Mouse (Mus musculus) splenic B cell, adult 2 months (primary cell): ENCODE measurements around the gene Olfr643.
"Not testable (repeated sequence)": the region's sequence is repeated elsewhere in the genome, so short reads cannot be mapped to it uniquely, and the experiment has no call there.

ENCODE experiments used
- DNase-seq: peaks from one replicate; pipeline ENCODE4 v3.0.0-alpha.2; 2011; ENCODE audit warnings: low read depth, low spot score
- H3K27me3 ChIP-seq: 2 replicates; pipeline ENCODE4 v1.6.1; 2012; ENCODE audit warnings: mild to moderate bottlenecking, low read length, moderate library complexity, mixed read lengths; ENCODE audit not compliant: control insufficient read depth, poor library complexity, insufficient read depth, severe bottlenecking
- H3K36me3 ChIP-seq: 2 replicates; pipeline ENCODE4 v1.6.1; 2012; ENCODE audit warnings: mild to moderate bottlenecking, low read length, moderate library complexity, mixed read lengths; ENCODE audit not compliant: control insufficient read depth, poor library complexity, insufficient read depth, severe bottlenecking

Gene Olfr643

GRCm38 (mm10) chr7:104059215-104059614 is 78.0 kb downstream of the Olfr643 start:
- H3K27me3 ChIP-seq = no peaks in the 10 kb centered on the region
- no peak for DNase-seq
- H3K36me3 ChIP-seq = no peaks in the 10 kb centered on the region

- no peaks in the 10 kb centered on the region for H3K27me3 ChIP-seq
- H3K36me3 ChIP-seq = no peaks in the 10 kb centered on the region
- no peak for DNase-seq
Measured at GRCm38 (mm10) chr7:104052566-104052965, 84.6 kb downstream of the Olfr643 start, which contains the start of gene Olfr642. Gene Olfr642 (minus strand): TSS chr7:104052666.

GRCm38 (mm10) chr7:104050745-104051144 is 86.5 kb downstream of the Olfr643 start:
- no peaks in the 10 kb centered on the region for H3K27me3 ChIP-seq
- no peaks in the 10 kb centered on the region for H3K36me3 ChIP-seq
- DNase-seq = no peak

GRCm38 (mm10) chr7:104035145-104035544 is 102.1 kb downstream of the Olfr643 start, which contains the start of gene Olfr641:
Gene Olfr641 (plus strand): TSS chr7:104035445.
- DNase-seq = no peak
- Histone ChIP-seq H3K27me3 (no peaks in the 10 kb centered on the region), H3K36me3 (no peaks in the 10 kb centered on the region)

GRCm38 (mm10) chr7:104026978-104027377 is 110.2 kb downstream of the Olfr643 start:
- DNase-seq = no peak
- no peaks in the 10 kb centered on the region for H3K36me3 ChIP-seq
- no peaks in the 10 kb centered on the region for H3K27me3 ChIP-seq

- Histone ChIP-seq H3K27me3 (no peaks in the 10 kb centered on the region), H3K36me3 (no peaks in the 10 kb centered on the region)
- DNase-seq = no peak
Measured at GRCm38 (mm10) chr7:104025473-104025872, 111.7 kb downstream of the Olfr643 start, which contains the start of gene Olfr640. Gene Olfr640 (minus strand): TSS chr7:104025573.

- DNase-seq = no peak
- H3K36me3 ChIP-seq = no peaks in the 10 kb centered on the region
Measured at GRCm38 (mm10) chr7:104021651-104022050, 115.6 kb downstream of the Olfr643 start.

GRCm38 (mm10) chr7:104018953-104019352 is 118.3 kb downstream of the Olfr643 start:
- no peaks in the 10 kb centered on the region for H3K36me3 ChIP-seq
- DNase-seq = no peak
- H3K27me3 ChIP-seq = no peaks in the 10 kb centered on the region

More at GRCm38 (mm10) chr7:104021651-104022050, 115.6 kb downstream of the Olfr643 start:
- no peaks in the 10 kb centered on the region for H3K27me3 ChIP-seq

GRCm38 (mm10) chr7:104017203-104017602 is 120.0 kb downstream of the Olfr643 start, which contains the start of gene Olfr639:
Gene Olfr639 (minus strand): TSS chr7:104017303.
- DNase-seq = no peak
- H3K27me3 ChIP-seq = no peaks in the 10 kb centered on the region
- H3K36me3 ChIP-seq = no peaks in the 10 kb centered on the region

GRCm38 (mm10) chr7:103999124-103999523 is 138.1 kb downstream of the Olfr643 start:
- DNase-seq = no peak
- no peaks in the 10 kb centered on the region for H3K36me3 ChIP-seq
- no peaks in the 10 kb centered on the region for H3K27me3 ChIP-seq

- Histone ChIP-seq H3K36me3 (no peaks in the 10 kb centered on the region), H3K27me3 (no peaks in the 10 kb centered on the region)
- DNase-seq = no peak
Measured at GRCm38 (mm10) chr7:103998446-103998845, 138.8 kb downstream of the Olfr643 start, which contains the start of gene Olfr638. Gene Olfr638 (plus strand): TSS chr7:103998746.

GRCm38 (mm10) chr7:103971782-103972181 is 165.4 kb downstream of the Olfr643 start:
- H3K27me3 ChIP-seq = no peaks in the 10 kb centered on the region
- DNase-seq = no peak
- H3K36me3 ChIP-seq = no peaks in the 10 kb centered on the region

GRCm38 (mm10) chr7:103970852-103971251 is 166.4 kb downstream of the Olfr643 start, which contains the start of gene Olfr635:
Gene Olfr635 (plus strand): TSS chr7:103971152.
- no peak for DNase-seq
- Histone ChIP-seq H3K36me3 (no peaks in the 10 kb centered on the region), H3K27me3 (no peaks in the 10 kb centered on the region)

- H3K36me3 ChIP-seq = not testable (repeated sequence)
Measured at GRCm38 (mm10) chr7:103966873-103967272, 170.3 kb downstream of the Olfr643 start.

More at GRCm38 (mm10) chr7:103966873-103967272, 170.3 kb downstream of the Olfr643 start:
- not testable (repeated sequence) for H3K27me3 ChIP-seq, DNase-seq
